Mouse (Mus musculus): ENCODE measurements around the gene Mbtps2. TPM values are rescaled to one million over a fixed set of nuclear protein-coding genes. Genes with fewer than 3 reads are reported as not detected.

Mbtps2 gene
- polyA plus RNA-seq, 1 experiment, result 50.5 TPM

GRCm38 (mm10) chrX:157501871-157502270 is 96.6 kb downstream of the Mbtps2 start:
- TF ChIP-seq POLR2A (IDR thresholded peaks at IDR 0.05; ENCODE audit: borderline replicate concordance, extremely low read depth, insufficient read depth, insufficient read length, poor library complexity, severe bottlenecking) (no peak), CTCF (IDR thresholded peaks at IDR 0.05; ENCODE audit: borderline replicate concordance, extremely low read depth, insufficient read depth, insufficient read length) (no peak)
- no peak for DNase-seq (ENCODE audit: low read depth)

- no peak for DNase-seq (ENCODE audit: low read depth)
- TF ChIP-seq POLR2A (IDR thresholded peaks at IDR 0.05; ENCODE audit: borderline replicate concordance, extremely low read depth, insufficient read depth, insufficient read length, poor library complexity, severe bottlenecking), result no peak
- no peak for TF ChIP-seq CTCF (IDR thresholded peaks at IDR 0.05; ENCODE audit: borderline replicate concordance, extremely low read depth, insufficient read depth, insufficient read length)
Measured at GRCm38 (mm10) chrX:157500004-157500403, 98.5 kb downstream of the Mbtps2 start.

GRCm38 (mm10) chrX:157493159-157493558 is 105.4 kb downstream of the Mbtps2 start:
- no peak for DNase-seq (ENCODE audit: low read depth)
- TF ChIP-seq CTCF (IDR thresholded peaks at IDR 0.05; ENCODE audit: borderline replicate concordance, extremely low read depth, insufficient read depth, insufficient read length) (no peak), POLR2A (IDR thresholded peaks at IDR 0.05; ENCODE audit: borderline replicate concordance, extremely low read depth, insufficient read depth, insufficient read length, poor library complexity, severe bottlenecking) (no peak)

GRCm38 (mm10) chrX:157491944-157492726 is 106.4 kb downstream of the Mbtps2 start, which contains the start of gene Sms:
Gene Sms, minus strand, starts transcription at chrX:157492287.
- no peak for TF ChIP-seq POLR2A (IDR thresholded peaks at IDR 0.05; ENCODE audit: borderline replicate concordance, extremely low read depth, insufficient read depth, insufficient read length, poor library complexity, severe bottlenecking)
- TF ChIP-seq CTCF (IDR thresholded peaks at IDR 0.05; ENCODE audit: borderline replicate concordance, extremely low read depth, insufficient read depth, insufficient read length), result no peak
- peak; percentile 88 for DNase-seq (ENCODE audit: low read depth)

- peak; percentile 47 for DNase-seq (ENCODE audit: low read depth)
- no peak for TF ChIP-seq CTCF (IDR thresholded peaks at IDR 0.05; ENCODE audit: borderline replicate concordance, extremely low read depth, insufficient read depth, insufficient read length)
- TF ChIP-seq POLR2A (IDR thresholded peaks at IDR 0.05; ENCODE audit: borderline replicate concordance, extremely low read depth, insufficient read depth, insufficient read length, poor library complexity, severe bottlenecking), result peak; percentile 21; the same call in 1 of the 2 replicates
Measured at GRCm38 (mm10) chrX:157491145-157491935, 107.2 kb downstream of the Mbtps2 start.

- TF ChIP-seq POLR2A (IDR thresholded peaks at IDR 0.05; ENCODE audit: borderline replicate concordance, extremely low read depth, insufficient read depth, insufficient read length, poor library complexity, severe bottlenecking), result no peak
- no peak for TF ChIP-seq CTCF (IDR thresholded peaks at IDR 0.05; ENCODE audit: borderline replicate concordance, extremely low read depth, insufficient read depth, insufficient read length)
- DNase-seq (ENCODE audit: low read depth), result peak; percentile 66
Measured at GRCm38 (mm10) chrX:157490769-157491144, 107.8 kb downstream of the Mbtps2 start.

- DNase-seq (ENCODE audit: low read depth), result peak; percentile 68
- TF ChIP-seq POLR2A (IDR thresholded peaks at IDR 0.05; ENCODE audit: borderline replicate concordance, extremely low read depth, insufficient read depth, insufficient read length, poor library complexity, severe bottlenecking), result no peak
- no peak for TF ChIP-seq CTCF (IDR thresholded peaks at IDR 0.05; ENCODE audit: borderline replicate concordance, extremely low read depth, insufficient read depth, insufficient read length)
Measured at GRCm38 (mm10) chrX:157489871-157490721, 108.4 kb downstream of the Mbtps2 start.

GRCm38 (mm10) chrX:157488831-157489230 is 109.7 kb downstream of the Mbtps2 start:
- no peak for TF ChIP-seq POLR2A (IDR thresholded peaks at IDR 0.05; ENCODE audit: borderline replicate concordance, extremely low read depth, insufficient read depth, insufficient read length, poor library complexity, severe bottlenecking)
- no peak for DNase-seq (ENCODE audit: low read depth)

- TF ChIP-seq CTCF (IDR thresholded peaks at IDR 0.05; ENCODE audit: borderline replicate concordance, extremely low read depth, insufficient read depth, insufficient read length) (peak; percentile 43; the same call in 1 of the 2 replicates), POLR2A (IDR thresholded peaks at IDR 0.05; ENCODE audit: borderline replicate concordance, extremely low read depth, insufficient read depth, insufficient read length, poor library complexity, severe bottlenecking) (no peak)
- DNase-seq (ENCODE audit: low read depth), result peak; percentile 55
Measured at GRCm38 (mm10) chrX:157486765-157487164, 111.8 kb downstream of the Mbtps2 start.

Other genes with a start within 250 kb of the Mbtps2 start
- gene Phex, start 183.4 kb downstream of the Mbtps2 start, polyA plus RNA-seq (2012; rRNA removed), result 0.33 and 0.82 TPM in 2 replicates
- 108 and 115 TPM in 2 replicates for gene Sms, start 106.4 kb downstream of the Mbtps2 start, polyA plus RNA-seq (2012; rRNA removed)
- gene Yy2, start 29.7 kb downstream of the Mbtps2 start, polyA plus RNA-seq (2012; rRNA removed), result not detected in 2 replicates
- gene Smpx, start 100.2 kb upstream of the Mbtps2 start, polyA plus RNA-seq (2012; rRNA removed), result 0.19 and 0.20 TPM in 2 replicates
- 0.05 and 0.06 TPM in 2 replicates for gene Klhl34, start 219.7 kb upstream of the Mbtps2 start, polyA plus RNA-seq (2012; rRNA removed)